Mouse (Mus musculus): ENCODE data around the gene Morn5. TPM values are rescaled to one million over a fixed set of nuclear protein-coding genes. Genes with fewer than 3 reads are reported as not detected.

Gene Morn5
- polyA plus RNA-seq (2015; fragmentation: Nextera tagmentation; extraction: Ambion mirVana), result not detected in 2 replicates

DNA sequence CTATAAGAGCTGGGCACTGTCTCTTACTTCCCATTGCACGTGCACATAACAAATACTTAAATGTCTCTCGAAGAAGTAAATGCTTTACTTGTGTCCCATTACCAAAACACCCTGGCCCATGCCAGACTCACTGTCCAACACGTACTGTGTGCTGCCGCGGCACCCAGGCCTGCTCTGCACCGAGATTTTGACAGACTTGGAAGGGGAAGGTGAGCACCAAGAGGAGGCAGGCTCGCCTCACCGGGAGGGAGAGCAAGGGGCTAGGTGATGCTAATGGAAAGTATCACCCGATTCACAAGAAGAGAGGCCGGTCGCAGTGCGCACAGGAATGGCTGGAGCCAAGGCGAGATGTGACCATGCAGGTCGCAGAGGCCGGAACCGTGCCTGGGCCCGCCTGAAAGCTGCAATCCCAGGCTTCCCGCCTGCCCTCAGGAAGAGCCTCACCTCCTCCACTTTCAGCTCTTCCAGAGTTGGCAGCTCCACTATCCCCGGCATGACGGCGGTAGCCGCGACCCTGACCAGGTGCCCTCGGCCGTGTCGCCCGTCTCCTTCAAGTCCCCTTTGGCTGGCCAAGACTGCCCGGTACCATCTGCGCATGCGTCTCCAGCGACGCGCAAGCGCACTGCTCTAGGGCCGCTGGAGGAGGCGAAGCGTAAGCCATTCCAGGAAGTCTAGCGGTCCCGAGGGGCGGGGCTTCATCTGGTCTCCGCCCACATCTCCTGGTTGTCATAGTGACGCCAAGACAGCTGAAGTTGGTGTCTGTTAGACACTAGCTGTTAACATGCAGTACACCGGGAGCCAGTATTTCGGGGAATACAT is at the start of gene Morn5, which contains the start of gene Ndufa8:
Gene Morn5, plus strand, starts transcription at position 711 of the 819 bp plus-strand sequence.
Gene Ndufa8, minus strand, starts transcription at position 659 of the 819 bp plus-strand sequence.

DNA sequence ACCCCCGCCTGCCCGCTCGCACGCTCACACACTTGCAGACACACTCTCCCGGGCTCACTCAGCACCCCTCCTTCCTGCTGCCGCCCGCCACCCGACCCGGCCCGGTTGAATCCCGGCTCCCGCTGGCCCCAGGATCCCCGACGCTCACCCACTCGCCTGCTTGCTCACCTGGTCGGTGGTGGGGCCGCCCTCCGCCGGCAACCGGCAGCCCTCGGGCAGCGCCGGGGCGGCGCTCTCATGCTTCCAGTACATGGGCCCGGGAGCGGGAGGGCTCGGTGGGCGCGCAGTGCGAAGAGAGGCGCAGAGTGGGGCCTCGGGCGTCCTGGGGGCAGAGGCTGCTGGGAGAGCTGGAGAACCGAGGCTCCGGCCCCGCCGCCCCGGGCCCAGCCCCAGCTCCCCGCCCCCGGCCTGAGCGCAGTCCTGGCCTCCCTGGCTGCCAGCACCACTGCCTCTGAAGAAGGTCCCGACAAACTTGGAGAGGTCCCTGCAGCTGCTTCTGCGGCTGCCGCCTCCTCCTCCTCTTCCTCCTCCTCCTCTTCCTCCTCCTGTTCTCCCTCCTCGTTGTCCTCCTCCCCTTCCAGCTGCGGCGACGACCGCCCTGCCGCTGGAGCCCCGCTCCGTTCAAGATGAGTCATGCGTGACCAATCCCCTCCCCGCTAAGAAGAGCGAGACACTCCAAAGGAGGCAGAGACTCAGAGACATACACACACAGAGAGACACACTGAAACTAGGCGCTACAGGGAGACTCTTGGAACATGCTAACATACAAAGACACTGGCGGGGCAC is 55.9 kb downstream of the Morn5 start, which contains the start of gene Lhx6:
Gene Lhx6, minus strand, starts transcription at position 453 of the 786 bp plus-strand sequence.

Other genes starting within 250 kb of the Morn5 start
- gene Ttll11, start 69.5 kb upstream of the Morn5 start, polyA plus RNA-seq (2015; fragmentation: Nextera tagmentation; extraction: Ambion mirVana), result 1.4 and 2.0 TPM in 2 replicates
- 186 and 229 TPM in 2 replicates for gene Ndufa8, start 52 bp upstream of the Morn5 start, polyA plus RNA-seq (2015; fragmentation: Nextera tagmentation; extraction: Ambion mirVana)
- 0.62 and 0.65 TPM in 2 replicates for gene Lhx6, start 56.0 kb downstream of the Morn5 start, polyA plus RNA-seq (2015; fragmentation: Nextera tagmentation; extraction: Ambion mirVana)
- gene Mrrf, start 86.9 kb downstream of the Morn5 start, polyA plus RNA-seq (2015; fragmentation: Nextera tagmentation; extraction: Ambion mirVana), result 16.9 and 26.2 TPM in 2 replicates
- 46.0 and 49.0 TPM in 2 replicates for gene Rbm18, start 87.3 kb downstream of the Morn5 start, polyA plus RNA-seq (2015; fragmentation: Nextera tagmentation; extraction: Ambion mirVana)
- gene Ptgs1, start 181.0 kb downstream of the Morn5 start, polyA plus RNA-seq (2015; fragmentation: Nextera tagmentation; extraction: Ambion mirVana), result 18.5 and 19.7 TPM in 2 replicates

Data from adrenal gland, postnatal 0 days (tissue).